Mouse (Mus musculus) B cell, adult 62 days (primary cell): Measurements from ENCODE around the gene Tcte1. TPM values are rescaled to one million over a fixed set of nuclear protein-coding genes. Genes with fewer than 3 reads are reported as not detected.

Experiments
- total RNA-seq: library from RNA; stranded (reverse); gene quantifications from 4 replicates; pipeline ENCODE4 v1.2.4, GENCODE M21; 2023

The Tcte1 gene
- not detected in 4 replicates for total RNA-seq

DNA sequence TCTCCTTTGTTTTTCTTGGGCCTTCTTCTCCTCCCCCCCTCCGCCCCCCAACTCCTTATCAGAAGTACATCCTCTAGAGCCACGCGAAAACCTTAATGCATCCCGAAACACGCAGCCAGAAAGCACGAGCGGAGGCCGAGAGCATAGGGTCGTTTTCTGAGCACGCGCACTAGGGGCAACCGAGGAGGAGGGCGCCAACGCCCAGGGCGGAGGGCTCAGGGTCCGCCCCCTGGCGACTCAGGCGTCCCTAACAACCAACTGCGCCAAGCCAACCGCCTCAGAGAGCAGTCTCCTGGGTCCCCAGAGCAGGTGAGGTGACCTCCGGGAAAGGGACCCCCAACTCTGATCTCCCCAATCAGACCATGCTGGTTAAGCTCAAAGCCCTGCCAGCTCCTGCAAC, at the start of gene Tcte1:
Gene Tcte1, plus strand, starts transcription at position 172 of the 400 bp plus-strand sequence.

GRCm38 (mm10) chr17:45474669-45475465, 48.4 kb upstream of the Tcte1 start, which contains the start of gene Spats1:
Spats1 (minus strand) TSS chr17:45475415.

GRCm38 (mm10) chr17:45506700-45507189, 16.5 kb upstream of the Tcte1 start, which contains the start of gene Aars2:
Aars2 (plus strand) TSS chr17:45506841.

GRCm38 (mm10) chr17:45549617-45550181, 26.5 kb downstream of the Tcte1 start, which contains the start of gene Tmem151b:
Tmem151b (minus strand) TSS chr17:45549677.

DNA sequence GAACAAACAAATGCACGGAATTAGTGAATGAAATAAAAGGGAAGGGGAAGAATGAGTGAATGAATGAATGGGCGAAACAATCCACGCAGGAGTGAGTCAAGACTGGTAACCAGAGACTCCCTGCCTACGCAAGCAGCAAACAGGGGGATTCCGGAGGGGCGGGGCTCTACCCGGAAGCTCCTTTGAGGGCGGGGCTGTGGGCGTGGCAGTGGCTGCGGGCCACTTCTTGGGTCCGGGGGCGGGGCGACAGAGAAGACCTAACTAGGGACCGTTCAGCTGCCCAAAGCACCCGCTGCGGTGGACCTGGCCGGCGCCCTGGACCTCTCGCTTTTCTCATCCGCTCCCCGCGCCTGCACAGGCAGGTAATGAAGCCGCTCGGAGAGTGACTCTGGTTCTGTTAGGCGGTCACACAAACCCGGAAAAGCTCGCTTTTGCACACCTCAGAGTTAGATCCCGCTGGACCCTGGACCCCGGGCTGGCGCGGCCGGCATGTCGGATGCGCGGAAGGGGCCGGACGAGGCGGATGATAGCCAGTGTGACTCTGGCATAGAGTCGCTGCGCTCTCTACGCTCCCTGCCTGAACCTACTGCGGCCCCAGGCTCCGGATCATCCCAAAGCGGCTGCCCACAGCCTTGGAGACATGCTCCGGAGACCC, 32.3 kb downstream of the Tcte1 start, which contains the start of gene Nfkbie:
Gene Nfkbie, plus strand, starts transcription at position 252 of the 655 bp plus-strand sequence.

GRCm38 (mm10) chr17:45563655-45564530, 40.7 kb downstream of the Tcte1 start, which contains the start of gene Slc35b2:
Slc35b2 (plus strand) TSS chr17:45563874.

DNA sequence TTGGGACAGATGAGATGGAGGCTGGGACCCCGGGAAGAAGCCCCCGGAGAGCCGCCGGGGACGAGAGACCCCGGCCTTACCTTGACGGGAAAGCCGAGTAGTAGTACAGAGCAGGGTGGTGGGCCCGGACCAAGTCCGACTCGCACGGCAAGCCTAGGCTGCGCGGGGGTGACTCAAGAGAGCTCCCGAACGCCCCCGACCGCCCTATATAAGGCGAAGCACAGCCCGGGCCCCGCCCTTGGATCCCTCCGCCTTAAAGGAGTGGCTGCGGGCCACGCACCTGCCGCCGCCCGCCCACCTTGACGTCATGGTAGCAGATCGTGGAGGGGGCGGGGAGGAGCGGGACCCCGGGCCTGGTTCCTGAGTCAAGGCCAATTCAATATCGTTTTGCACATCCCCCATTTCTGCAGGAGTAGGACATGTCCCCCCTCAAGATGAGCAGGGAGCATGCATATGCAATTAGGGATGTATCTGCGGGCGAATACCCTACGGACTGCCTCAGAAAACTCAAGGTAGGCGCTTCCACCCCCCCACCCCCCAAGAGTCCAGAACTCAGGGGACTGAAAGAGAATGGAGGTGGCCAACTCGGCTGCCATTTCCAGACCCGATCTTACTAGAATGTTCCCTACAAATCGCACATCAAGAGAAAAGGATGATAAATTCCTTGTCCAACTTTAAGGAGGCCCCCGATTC, 50.0 kb downstream of the Tcte1 start, which contains the start of gene Hsp90ab1:
Gene Hsp90ab1, minus strand, starts transcription at position 185 of the 693 bp plus-strand sequence.

Other genes with a start within 250 kb of the Tcte1 start
- 87.1 to 94.5 TPM (median 93.3 TPM) in 4 replicates for gene Cdc5l, start 89.7 kb upstream of the Tcte1 start, total RNA-seq
- gene Spats1, start 48.0 kb upstream of the Tcte1 start, total RNA-seq, result not detected in 4 replicates
- 16.4 to 24.4 TPM (median 20.2 TPM) in 4 replicates for gene Aars2, start 16.6 kb upstream of the Tcte1 start, total RNA-seq
- 0.48 to 0.82 TPM (median 0.65 TPM) in 4 replicates for gene Tmem151b, start 26.2 kb downstream of the Tcte1 start, total RNA-seq
- 164 to 171 TPM (median 167 TPM) in 4 replicates for gene Nfkbie, start 32.3 kb downstream of the Tcte1 start, total RNA-seq
- gene Slc35b2, start 40.4 kb downstream of the Tcte1 start, total RNA-seq, result 57.9 to 79.1 TPM (median 60.5 TPM) in 4 replicates
- 1,053 to 1,253 TPM (median 1,109 TPM) in 4 replicates for gene Hsp90ab1, start 49.8 kb downstream of the Tcte1 start, total RNA-seq
- 17.7 to 23.0 TPM (median 19.6 TPM) in 4 replicates for gene Slc29a1, start 76.2 kb downstream of the Tcte1 start, total RNA-seq
- not detected in 4 replicates for gene Mymx, start 78.7 kb downstream of the Tcte1 start, total RNA-seq
- gene Capn11, start 135.9 kb downstream of the Tcte1 start, total RNA-seq, result 0.89 TPM in 1 of 4 replicates, not detected in the others
- gene Mrpl14, start 162.9 kb downstream of the Tcte1 start, total RNA-seq, result 21.1 to 26.4 TPM (median 24.9 TPM) in 4 replicates
- 24.9 to 36.0 TPM (median 29.8 TPM) in 4 replicates for gene Tmem63b, start 163.5 kb downstream of the Tcte1 start, total RNA-seq
- not detected in 4 replicates for gene 1600014C23Rik, start 210.4 kb downstream of the Tcte1 start, total RNA-seq